Mouse (Mus musculus): Measurements from ENCODE around the gene Ccdc6. TPM values are rescaled to one million over a fixed set of nuclear protein-coding genes. Genes with fewer than 3 reads are reported as not detected.

Gene Ccdc6
- polyA plus RNA-seq, 1 experiment from 2014 or later, result 14.4 TPM

- Histone ChIP-seq H3K27me3 (no peaks in the 10 kb centered on the region), H3K9me3 (no peaks in the 10 kb centered on the region), H3K36me3 (peaks cover 27% of the 10 kb centered on the region), H3K27ac (no peak overlapping the region), H3K4me2 (replicated peaks) (no peak overlapping the region), H3K4me1 (peaks cover 11% of the 10 kb centered on the region), H3K4me3 (no peak overlapping the region), H3K9ac (no peak overlapping the region)
- 68% methylated on average over 3 of the region's 3 CpGs for WGBS
- no peak for ATAC-seq (ENCODE audit: insufficient number of reproducible peaks, insufficient read depth, low FRiP score, low TSS enrichment)
Observed at GRCm38 (mm10) chr10:70156431-70157165, 59.7 kb downstream of the Ccdc6 start.

- Histone ChIP-seq H3K9me3 (no peaks in the 10 kb centered on the region), H3K4me2 (replicated peaks) (no peak overlapping the region), H3K27ac (no peak overlapping the region), H3K4me1 (peaks cover 10% of the 10 kb centered on the region; the same call in 1 of the 2 replicates), H3K4me3 (no peak overlapping the region), H3K9ac (no peak overlapping the region), H3K27me3 (no peaks in the 10 kb centered on the region), H3K36me3 (peaks cover 23% of the 10 kb centered on the region)
- no peak for ATAC-seq (ENCODE audit: insufficient number of reproducible peaks, insufficient read depth, low FRiP score, low TSS enrichment)
- 74% methylated on average over 12 of the region's 12 CpGs for WGBS
Observed at GRCm38 (mm10) chr10:70159651-70160320, 62.9 kb downstream of the Ccdc6 start.

- no peak overlapping the region for H3K9ac ChIP-seq
- H3K27me3 ChIP-seq, result no peaks in the 10 kb centered on the region
- whole genome bisulfite sequencing, result 91% methylated on average over 12 of the region's 12 CpGs
- H3K36me3 ChIP-seq, result peaks cover 12% of the 10 kb centered on the region
- no peak for ATAC-seq (ENCODE audit: insufficient number of reproducible peaks, insufficient read depth, low FRiP score, low TSS enrichment)
- H3K4me1 ChIP-seq, result peaks cover 15% of the 10 kb centered on the region; the same call in 1 of the 2 replicates
- H3K9me3 ChIP-seq, result no peaks in the 10 kb centered on the region
- no peak overlapping the region for H3K4me3 ChIP-seq
- no peak overlapping the region for H3K27ac ChIP-seq
- H3K4me2 ChIP-seq (replicated peaks), result no peak overlapping the region
Observed at GRCm38 (mm10) chr10:70160811-70161210, 63.9 kb downstream of the Ccdc6 start.

- WGBS, result 93% methylated on average over 14 of the region's 14 CpGs
Observed at GRCm38 (mm10) chr10:70161504-70161903, 64.6 kb downstream of the Ccdc6 start.

GRCm38 (mm10) chr10:70163681-70164080 is 66.8 kb downstream of the Ccdc6 start:
- no peaks in the 10 kb centered on the region for H3K9me3 ChIP-seq
- 30% methylated on average over 5 of the region's 5 CpGs for WGBS
- H3K36me3 ChIP-seq, result peaks cover 11% of the 10 kb centered on the region
- no peak overlapping the region for H3K4me2 ChIP-seq (replicated peaks)
- H3K27ac ChIP-seq, result 0 out of 2 replicates have a peak overlapping the region, but pooled peaks have one; percentile 41
- H3K9ac ChIP-seq, result no peak overlapping the region
- no peak for ATAC-seq (ENCODE audit: insufficient number of reproducible peaks, insufficient read depth, low FRiP score, low TSS enrichment)
- H3K4me1 ChIP-seq, result peaks cover 23% of the 10 kb centered on the region
- no peak overlapping the region for H3K4me3 ChIP-seq
- H3K27me3 ChIP-seq, result no peaks in the 10 kb centered on the region

More at GRCm38 (mm10) chr10:70161504-70161903, 64.6 kb downstream of the Ccdc6 start:
- peaks cover 15% of the 10 kb centered on the region; the same call in 1 of the 2 replicates for H3K4me1 ChIP-seq
- 0 out of 2 replicates have a peak, but pooled peaks have one; percentile 16 for ATAC-seq (ENCODE audit: insufficient number of reproducible peaks, insufficient read depth, low FRiP score, low TSS enrichment)
- no peak overlapping the region for H3K27ac ChIP-seq
- no peaks in the 10 kb centered on the region for H3K27me3 ChIP-seq
- no peak overlapping the region for H3K4me2 ChIP-seq (replicated peaks)
- peaks cover 6% of the 10 kb centered on the region for H3K36me3 ChIP-seq
- no peak overlapping the region for H3K4me3 ChIP-seq
- H3K9me3 ChIP-seq, result no peaks in the 10 kb centered on the region
- no peak overlapping the region for H3K9ac ChIP-seq

- ATAC-seq (ENCODE audit: insufficient number of reproducible peaks, insufficient read depth, low FRiP score, low TSS enrichment), result no peak
- no peak overlapping the region for H3K4me2 ChIP-seq (replicated peaks)
- H3K36me3 ChIP-seq, result peaks cover 23% of the 10 kb centered on the region
- H3K4me1 ChIP-seq, result peaks cover 28% of the 10 kb centered on the region
- no peaks in the 10 kb centered on the region for H3K9me3 ChIP-seq
- 73% methylated on average over 6 of the region's 6 CpGs for WGBS
- H3K4me3 ChIP-seq, result no peak overlapping the region
- H3K9ac ChIP-seq, result no peak overlapping the region
- H3K27me3 ChIP-seq, result no peaks in the 10 kb centered on the region
- H3K27ac ChIP-seq, result no peak overlapping the region
Observed at GRCm38 (mm10) chr10:70165877-70166276, 69.0 kb downstream of the Ccdc6 start.

DNA sequence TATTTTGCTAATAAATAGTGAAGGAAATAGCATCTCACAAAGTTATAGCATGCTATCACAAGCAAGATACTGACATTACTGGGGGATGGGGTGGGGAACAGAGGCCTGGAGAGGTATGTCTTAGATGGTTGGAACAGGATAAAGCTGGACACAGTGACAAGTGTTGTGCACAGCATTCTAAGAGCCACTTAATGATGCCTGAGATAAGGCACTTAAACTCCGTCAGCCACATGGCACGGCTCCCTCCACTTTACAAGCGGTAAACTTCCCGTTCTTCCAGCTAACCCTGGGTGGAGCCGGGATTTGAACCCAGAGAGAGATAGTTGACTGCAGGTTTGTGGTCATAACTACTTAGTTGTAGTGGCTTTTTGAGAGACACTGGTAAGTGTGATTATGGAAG is 69.5 kb downstream of the Ccdc6 start:
- Histone ChIP-seq H3K4me2 (replicated peaks) (no peak overlapping the region), H3K27me3 (no peaks in the 10 kb centered on the region), H3K4me1 (peaks cover 28% of the 10 kb centered on the region), H3K9ac (no peak overlapping the region), H3K9me3 (no peaks in the 10 kb centered on the region), H3K36me3 (peaks cover 28% of the 10 kb centered on the region), H3K27ac (no peak overlapping the region), H3K4me3 (no peak overlapping the region)
- 95% methylated on average over 5 of the region's 5 CpGs for WGBS
- no peak for ATAC-seq (ENCODE audit: insufficient number of reproducible peaks, insufficient read depth, low FRiP score, low TSS enrichment)

- no peak for ATAC-seq (ENCODE audit: insufficient number of reproducible peaks, insufficient read depth, low FRiP score, low TSS enrichment)
- no peak overlapping the region for H3K4me2 ChIP-seq (replicated peaks)
- no peaks in the 10 kb centered on the region for H3K9me3 ChIP-seq
- H3K36me3 ChIP-seq, result peaks cover 33% of the 10 kb centered on the region
- H3K9ac ChIP-seq, result no peak overlapping the region
- WGBS, result 71% methylated on average over 11 of the region's 11 CpGs
- no peak overlapping the region for H3K4me3 ChIP-seq
- peaks cover 28% of the 10 kb centered on the region for H3K4me1 ChIP-seq
- H3K27ac ChIP-seq, result no peak overlapping the region
- H3K27me3 ChIP-seq, result no peaks in the 10 kb centered on the region
Observed at GRCm38 (mm10) chr10:70167625-70168024, 70.7 kb downstream of the Ccdc6 start.

DNA sequence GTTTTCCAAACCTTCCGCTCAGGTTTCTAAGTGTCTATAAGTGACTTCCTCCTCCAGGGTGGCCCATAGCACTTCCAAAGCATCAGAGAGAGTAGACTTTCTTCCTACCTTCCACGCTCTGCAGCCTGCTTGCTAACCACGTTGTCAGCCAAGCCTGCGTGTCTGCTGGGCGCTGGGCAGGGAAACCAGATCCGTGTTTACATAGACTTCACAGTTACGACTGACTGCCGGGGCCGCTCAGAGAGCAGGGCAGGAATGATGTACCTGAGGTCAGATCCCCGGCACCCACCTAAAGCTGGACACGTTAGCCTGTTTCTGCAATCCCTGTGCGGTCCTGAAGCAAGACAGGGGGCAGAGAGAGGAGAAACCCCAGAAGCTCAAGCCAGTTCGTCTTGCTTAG is 71.5 kb downstream of the Ccdc6 start:
- 53% methylated on average over 13 of the region's 13 CpGs for WGBS
- H3K9me3 ChIP-seq, result no peaks in the 10 kb centered on the region
- H3K27me3 ChIP-seq, result no peaks in the 10 kb centered on the region
- H3K4me3 ChIP-seq, result no peak overlapping the region
- peaks cover 24% of the 10 kb centered on the region for H3K4me1 ChIP-seq
- ATAC-seq (ENCODE audit: insufficient number of reproducible peaks, insufficient read depth, low FRiP score, low TSS enrichment), result no peak
- no peak overlapping the region for H3K9ac ChIP-seq
- H3K4me2 ChIP-seq (replicated peaks), result 0 out of 2 replicates have a peak overlapping the region, but pooled peaks have one; percentile 7
- no peak overlapping the region; the same call in 1 of the 2 replicates for H3K27ac ChIP-seq
- peaks cover 33% of the 10 kb centered on the region for H3K36me3 ChIP-seq

GRCm38 (mm10) chr10:70169044-70169443 is 72.1 kb downstream of the Ccdc6 start:
- peaks cover 33% of the 10 kb centered on the region for H3K36me3 ChIP-seq
- no peak for ATAC-seq (ENCODE audit: insufficient number of reproducible peaks, insufficient read depth, low FRiP score, low TSS enrichment)
- H3K9ac ChIP-seq, result no peak overlapping the region
- H3K27ac ChIP-seq, result 0 out of 2 replicates have a peak overlapping the region, but pooled peaks have one; percentile 17
- no peaks in the 10 kb centered on the region for H3K9me3 ChIP-seq
- H3K4me2 ChIP-seq (replicated peaks), result 0 out of 2 replicates have a peak overlapping the region, but pooled peaks have one; percentile 7
- no peaks in the 10 kb centered on the region for H3K27me3 ChIP-seq
- H3K4me3 ChIP-seq, result no peak overlapping the region
- 61% methylated on average over 18 of the region's 18 CpGs for WGBS
- peaks cover 20% of the 10 kb centered on the region for H3K4me1 ChIP-seq

DNA sequence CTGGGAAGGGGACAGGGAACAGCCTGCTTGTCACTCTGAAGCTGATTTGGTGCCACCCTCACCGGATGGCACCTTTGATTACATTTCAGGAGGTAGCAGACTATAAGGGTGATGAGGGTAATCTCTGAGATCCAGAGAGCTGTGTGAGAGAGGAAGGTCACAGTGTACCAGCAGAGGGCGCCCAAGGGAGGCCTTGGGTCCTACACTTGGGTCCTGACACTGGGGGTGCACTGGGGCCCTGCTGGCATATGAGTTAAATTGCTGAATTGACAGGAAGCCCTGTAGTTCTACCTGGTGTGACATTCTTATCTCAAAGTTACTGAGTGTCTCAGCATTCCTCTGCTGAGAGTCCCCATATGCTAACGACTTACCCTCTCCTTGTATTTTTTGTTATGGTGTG is 76.4 kb downstream of the Ccdc6 start:
- no peak overlapping the region for H3K27ac ChIP-seq
- no peak for ATAC-seq (ENCODE audit: insufficient number of reproducible peaks, insufficient read depth, low FRiP score, low TSS enrichment)
- H3K9ac ChIP-seq, result no peak overlapping the region
- H3K36me3 ChIP-seq, result peaks cover 48% of the 10 kb centered on the region
- no peaks in the 10 kb centered on the region for H3K9me3 ChIP-seq
- 54% methylated on average over 3 of the region's 3 CpGs for WGBS
- H3K27me3 ChIP-seq, result no peaks in the 10 kb centered on the region
- H3K4me2 ChIP-seq (replicated peaks), result no peak overlapping the region
- no peak overlapping the region for H3K4me3 ChIP-seq
- peaks cover 13% of the 10 kb centered on the region for H3K4me1 ChIP-seq
